Mouse (Mus musculus): Measurements from ENCODE around the gene Rbms3. TPM values are rescaled to one million over a fixed set of nuclear protein-coding genes. Genes with fewer than 3 reads are reported as not detected.

The Rbms3 gene
- polyA plus RNA-seq, 1 experiment from 2014 or later = 48.9 TPM

DNA sequence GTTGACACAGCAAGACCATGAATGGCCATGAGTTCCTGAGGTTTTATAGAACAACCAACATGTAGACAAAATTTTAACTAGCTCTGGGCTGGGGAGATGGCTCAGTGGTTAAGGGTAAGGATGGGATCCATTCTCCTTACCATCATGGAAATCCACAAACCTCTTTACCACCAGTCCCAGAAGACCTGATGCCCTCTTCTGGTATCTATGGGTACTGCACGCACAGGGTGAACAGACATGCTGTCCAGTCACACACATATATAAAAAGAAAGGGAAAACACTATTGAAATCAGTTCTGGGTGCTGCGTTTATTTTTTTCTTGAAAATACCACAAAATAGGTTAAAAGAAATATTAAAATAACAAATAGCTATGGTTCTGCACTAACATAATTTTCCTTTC lies 577.8 kb downstream of the Rbms3 start:
- H3K9me3 ChIP-seq (ENCODE audit: low read length) = no peaks in the 10 kb centered on the region
- no peak for TF ChIP-seq EP300 (IDR thresholded peaks at IDR 0.05)
- peak; percentile 46 for TF ChIP-seq CTCF (IDR thresholded peaks at IDR 0.05)
- ATAC-seq = no peak
- no peak overlapping the region for H3K4me3 ChIP-seq (ENCODE audit: low read depth, low read length)
- no peaks in the 10 kb centered on the region for H3K27me3 ChIP-seq (replicated peaks; ENCODE audit: insufficient read depth, low read length)
- H3K9ac ChIP-seq (replicated peaks; ENCODE audit: low read depth) = no peak overlapping the region
- H3K36me3 ChIP-seq (ENCODE audit: insufficient read depth, low read length) = no peaks in the 10 kb centered on the region; the same call in none of the 2 replicates
- WGBS = 97% methylated on average over 2 of the region's 2 CpGs
- H3K27ac ChIP-seq (ENCODE audit: low read length) = no peak overlapping the region
- H3K4me1 ChIP-seq (ENCODE audit: insufficient read depth, low read depth, low read length) = no peaks in the 10 kb centered on the region
- H3K4me2 ChIP-seq (replicated peaks; ENCODE audit: low read depth, low read length) = no peak overlapping the region
- no peak for DNase-seq (ENCODE audit: low spot score)

DNA sequence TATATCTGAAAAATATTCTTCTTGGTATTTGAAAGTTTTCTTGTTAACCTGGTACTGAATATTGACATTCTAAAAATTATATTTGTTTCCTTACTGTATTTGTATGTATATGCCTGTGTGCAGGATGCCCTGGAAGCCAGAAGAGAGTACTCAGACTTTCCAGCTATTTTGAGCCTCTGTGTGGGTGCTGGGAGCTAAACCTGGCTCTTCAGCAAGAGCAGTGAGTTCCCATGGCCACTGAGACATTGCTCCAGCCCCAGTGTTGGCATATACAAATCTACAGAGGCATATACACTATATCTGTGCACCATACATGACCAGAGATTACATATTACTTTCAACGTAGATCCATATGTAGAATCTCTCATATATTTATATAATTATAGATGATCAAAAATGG lies 581.1 kb downstream of the Rbms3 start:
- H3K27ac ChIP-seq (ENCODE audit: low read length) = no peak overlapping the region
- no peaks in the 10 kb centered on the region for H3K9me3 ChIP-seq (ENCODE audit: low read length)
- WGBS = 85% methylated on average over 1 of the region's 1 CpGs
- no peak for TF ChIP-seq EP300 (IDR thresholded peaks at IDR 0.05)
- no peak for TF ChIP-seq CTCF (IDR thresholded peaks at IDR 0.05)
- H3K4me3 ChIP-seq (ENCODE audit: low read depth, low read length) = no peak overlapping the region
- H3K27me3 ChIP-seq (replicated peaks; ENCODE audit: insufficient read depth, low read length) = no peaks in the 10 kb centered on the region
- DNase-seq (ENCODE audit: low spot score) (no peak), ATAC-seq (no peak)
- no peaks in the 10 kb centered on the region for H3K4me1 ChIP-seq (ENCODE audit: insufficient read depth, low read depth, low read length)
- no peak overlapping the region for H3K4me2 ChIP-seq (replicated peaks; ENCODE audit: low read depth, low read length)
- no peak overlapping the region for H3K9ac ChIP-seq (replicated peaks; ENCODE audit: low read depth)
- H3K36me3 ChIP-seq (ENCODE audit: insufficient read depth, low read length) = no peaks in the 10 kb centered on the region; the same call in 1 of the 2 replicates

DNA sequence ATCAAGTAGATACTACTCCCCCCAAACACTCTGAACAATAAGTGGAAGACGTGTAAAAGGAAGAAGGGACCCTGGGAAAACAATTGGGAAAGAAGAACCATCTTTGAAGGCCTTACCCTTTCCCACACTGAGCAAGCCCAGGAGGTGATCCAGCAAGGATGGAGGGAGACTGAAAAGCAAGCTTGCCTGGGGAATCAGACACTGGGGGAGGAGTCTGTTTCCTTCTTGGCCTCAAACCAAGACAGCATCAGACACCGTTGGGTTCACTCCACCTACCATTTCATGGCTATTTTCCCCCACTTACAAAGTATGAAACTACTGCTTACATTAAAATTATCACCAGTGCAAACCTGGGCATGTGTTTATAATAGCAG lies 587.7 kb downstream of the Rbms3 start:
- H3K4me1 ChIP-seq (ENCODE audit: insufficient read depth, low read depth, low read length) = no peaks in the 10 kb centered on the region
- no peak for DNase-seq (ENCODE audit: low spot score)
- no peaks in the 10 kb centered on the region for H3K27me3 ChIP-seq (replicated peaks; ENCODE audit: insufficient read depth, low read length)
- no peak overlapping the region for H3K9ac ChIP-seq (replicated peaks; ENCODE audit: low read depth)
- ATAC-seq = no peak
- H3K4me2 ChIP-seq (replicated peaks; ENCODE audit: low read depth, low read length) = no peak overlapping the region
- WGBS = 26% methylated on average over 2 of the region's 2 CpGs
- no peak for TF ChIP-seq EP300 (IDR thresholded peaks at IDR 0.05)
- TF ChIP-seq CTCF (IDR thresholded peaks at IDR 0.05) = no peak
- no peaks in the 10 kb centered on the region for H3K36me3 ChIP-seq (ENCODE audit: insufficient read depth, low read length)
- no peak overlapping the region for H3K27ac ChIP-seq (ENCODE audit: low read length)
- H3K9me3 ChIP-seq (ENCODE audit: low read length) = no peaks in the 10 kb centered on the region
- H3K4me3 ChIP-seq (ENCODE audit: low read depth, low read length) = no peak overlapping the region

DNA sequence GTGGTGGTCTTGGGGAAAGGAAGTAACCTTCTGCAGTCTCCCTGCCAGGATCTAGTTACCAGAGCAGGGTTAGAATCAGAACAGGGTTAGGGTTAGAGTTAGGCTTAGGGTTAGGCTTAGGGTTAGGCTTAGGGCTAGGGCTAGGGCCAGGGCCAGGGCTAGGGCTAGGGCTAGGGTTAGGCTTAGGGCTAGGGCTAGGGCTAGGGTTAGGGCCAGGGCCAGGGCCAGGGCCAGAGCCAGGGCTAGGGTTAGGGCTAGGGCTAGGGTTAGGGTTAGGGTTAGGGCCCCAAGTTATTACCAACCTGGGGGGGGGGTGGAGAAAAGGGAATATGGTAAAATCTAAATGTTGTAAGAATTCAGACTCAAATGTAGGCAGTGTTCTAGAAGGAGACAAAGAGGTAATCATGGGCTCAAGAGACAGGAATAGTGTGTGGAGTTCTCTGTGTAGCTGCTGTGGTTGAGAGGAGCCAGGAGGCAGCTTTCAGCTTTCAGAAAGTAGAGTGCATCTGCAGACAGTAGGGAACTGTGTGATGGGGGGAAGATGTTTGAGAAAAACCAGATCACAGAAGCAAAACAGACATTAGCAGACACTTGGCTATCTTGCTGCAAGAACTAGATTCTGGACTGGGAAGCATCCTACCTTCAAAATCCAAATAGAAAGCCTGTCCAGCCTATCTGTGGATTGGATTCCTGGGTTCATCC lies 588.3 kb downstream of the Rbms3 start:
- H3K4me1 ChIP-seq (ENCODE audit: insufficient read depth, low read depth, low read length) = no peaks in the 10 kb centered on the region
- DNase-seq (ENCODE audit: low spot score) = no peak
- no peak overlapping the region for H3K9ac ChIP-seq (replicated peaks; ENCODE audit: low read depth)
- no peak for ATAC-seq
- no peak overlapping the region for H3K4me2 ChIP-seq (replicated peaks; ENCODE audit: low read depth, low read length)
- no peak overlapping the region for H3K27ac ChIP-seq (ENCODE audit: low read length)
- no peaks in the 10 kb centered on the region for H3K9me3 ChIP-seq (ENCODE audit: low read length)
- H3K4me3 ChIP-seq (ENCODE audit: low read depth, low read length) = no peak overlapping the region
- H3K27me3 ChIP-seq (replicated peaks; ENCODE audit: insufficient read depth, low read length) = no peaks in the 10 kb centered on the region
- TF ChIP-seq CTCF (IDR thresholded peaks at IDR 0.05) = no peak
- TF ChIP-seq EP300 (IDR thresholded peaks at IDR 0.05) = no peak
- no peaks in the 10 kb centered on the region for H3K36me3 ChIP-seq (ENCODE audit: insufficient read depth, low read length)

DNA sequence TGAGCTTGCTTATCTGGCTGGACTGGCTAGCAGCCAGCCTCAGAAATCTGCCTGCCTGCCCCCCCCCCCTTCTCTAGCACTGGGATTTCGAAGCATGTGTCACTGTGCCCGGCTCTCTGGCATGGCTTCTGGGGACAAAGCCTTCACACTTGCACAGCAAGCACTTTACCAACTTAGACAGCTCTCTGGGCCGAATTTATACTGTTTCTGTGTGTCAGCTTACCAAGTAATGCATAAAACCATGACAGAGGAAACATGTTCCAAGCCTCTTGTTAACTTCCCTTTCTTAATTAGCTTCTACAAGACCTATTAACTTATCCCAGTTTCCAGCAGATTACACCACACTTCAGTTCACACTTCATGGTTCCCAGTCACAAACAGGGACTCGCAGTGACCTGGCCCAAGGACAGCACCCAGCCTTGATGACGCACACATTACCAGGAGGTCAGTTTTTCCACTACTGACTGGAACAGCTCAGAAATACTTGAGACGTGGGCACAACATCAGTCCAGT lies 589.7 kb downstream of the Rbms3 start:
- TF ChIP-seq CTCF (IDR thresholded peaks at IDR 0.05) (no peak), EP300 (IDR thresholded peaks at IDR 0.05) (peak; percentile 93)
- WGBS = 39% methylated on average over 6 of the region's 6 CpGs
- H3K36me3 ChIP-seq (ENCODE audit: insufficient read depth, low read length) = no peaks in the 10 kb centered on the region
- H3K4me2 ChIP-seq (replicated peaks; ENCODE audit: low read depth, low read length) = no peak overlapping the region
- DNase-seq (ENCODE audit: low spot score) (peak; percentile 84), ATAC-seq (peak; percentile 95)
- no peak overlapping the region for H3K9ac ChIP-seq (replicated peaks; ENCODE audit: low read depth)
- no peaks in the 10 kb centered on the region for H3K27me3 ChIP-seq (replicated peaks; ENCODE audit: insufficient read depth, low read length)
- no peak overlapping the region for H3K4me3 ChIP-seq (ENCODE audit: low read depth, low read length)
- peak overlapping the region; percentile 62 for H3K27ac ChIP-seq (ENCODE audit: low read length)
- H3K4me1 ChIP-seq (ENCODE audit: insufficient read depth, low read depth, low read length) = no peaks in the 10 kb centered on the region
- H3K9me3 ChIP-seq (ENCODE audit: low read length) = no peaks in the 10 kb centered on the region

DNA sequence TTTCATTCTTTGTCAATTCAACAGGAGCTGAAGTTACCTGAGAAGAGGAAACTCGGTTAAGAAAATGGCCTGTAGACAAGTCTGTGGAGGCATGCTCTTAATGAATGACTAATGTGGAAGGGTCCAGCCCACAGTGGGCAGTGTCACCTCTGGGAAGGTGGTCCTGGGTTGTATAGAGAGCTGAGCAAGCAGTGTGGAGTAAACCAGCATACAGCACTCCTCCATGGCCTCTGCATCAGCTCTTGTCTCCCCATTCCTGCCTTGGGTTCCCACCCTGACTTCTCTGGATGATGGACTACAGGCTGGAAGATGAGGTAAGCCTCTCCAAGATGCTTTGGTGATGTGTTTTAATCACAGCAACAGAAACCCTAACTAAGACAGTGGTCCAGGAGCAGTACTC lies 597.0 kb downstream of the Rbms3 start:
- WGBS = 85% methylated on average over 1 of the region's 1 CpGs
- no peak for TF ChIP-seq EP300 (IDR thresholded peaks at IDR 0.05)
- no peak for TF ChIP-seq CTCF (IDR thresholded peaks at IDR 0.05)
- Histone ChIP-seq H3K4me1 (ENCODE audit: insufficient read depth, low read depth, low read length) (peaks cover 3% of the 10 kb centered on the region; the same call in 1 of the 2 replicates), H3K27ac (ENCODE audit: low read length) (no peak overlapping the region), H3K27me3 (replicated peaks; ENCODE audit: insufficient read depth, low read length) (no peaks in the 10 kb centered on the region), H3K36me3 (ENCODE audit: insufficient read depth, low read length) (no peaks in the 10 kb centered on the region), H3K4me3 (ENCODE audit: low read depth, low read length) (no peak overlapping the region), H3K9ac (replicated peaks; ENCODE audit: low read depth) (no peak overlapping the region), H3K4me2 (replicated peaks; ENCODE audit: low read depth, low read length) (no peak overlapping the region), H3K9me3 (ENCODE audit: low read length) (no peaks in the 10 kb centered on the region)
- ATAC-seq = no peak
- no peak for DNase-seq (ENCODE audit: low spot score)
